Mouse (Mus musculus) kidney, postnatal 36 days (tissue): ENCODE data around the gene Atp2b2.
A peak's percentile ranks its signal among the peaks of the same experiment; 100 is the strongest.

Experiments used
- DNase-seq, 2 experiments: peaks; one replicate each; pipeline ENCODE4 v3.0.0; 2021 to 2022; ENCODE audit warnings: mixed read lengths in 2 of 2

Gene Atp2b2

GRCm38 (mm10) chr6:113886886-113887285, 155.5 kb downstream of the Atp2b2 start:
- DNase-seq = no peak

GRCm38 (mm10) chr6:113884806-113885205, 157.6 kb downstream of the Atp2b2 start:
- DNase-seq = no peak

- no peak for DNase-seq
Observed at GRCm38 (mm10) chr6:113883225-113883624, 159.2 kb downstream of the Atp2b2 start.

GRCm38 (mm10) chr6:113882396-113882795, 160.0 kb downstream of the Atp2b2 start:
- DNase-seq = no peak

GRCm38 (mm10) chr6:113881561-113882243, 160.7 kb downstream of the Atp2b2 start:
- peak; percentile 6 to 59 for DNase-seq

GRCm38 (mm10) chr6:113879366-113879765, 163.0 kb downstream of the Atp2b2 start:
- DNase-seq = no peak

GRCm38 (mm10) chr6:113878510-113879128, 163.8 kb downstream of the Atp2b2 start:
- DNase-seq = no peak

GRCm38 (mm10) chr6:113876585-113876984, 165.8 kb downstream of the Atp2b2 start:
- no peak for DNase-seq

- DNase-seq = no peak
Observed at GRCm38 (mm10) chr6:113875201-113875600, 167.2 kb downstream of the Atp2b2 start.

GRCm38 (mm10) chr6:113872654-113873053, 169.8 kb downstream of the Atp2b2 start:
- DNase-seq = no peak

- DNase-seq = no peak
Observed at GRCm38 (mm10) chr6:113870775-113871174, 171.6 kb downstream of the Atp2b2 start.

- no peak for DNase-seq
Observed at GRCm38 (mm10) chr6:113868552-113868951, 173.9 kb downstream of the Atp2b2 start.

- no peak for DNase-seq
Observed at GRCm38 (mm10) chr6:113865699-113866098, 176.7 kb downstream of the Atp2b2 start.

- no peak for DNase-seq
Observed at GRCm38 (mm10) chr6:113864812-113865211, 177.6 kb downstream of the Atp2b2 start.

GRCm38 (mm10) chr6:113862955-113863354, 179.5 kb downstream of the Atp2b2 start:
- no peak for DNase-seq

GRCm38 (mm10) chr6:113861938-113862337, 180.5 kb downstream of the Atp2b2 start:
- no peak for DNase-seq

GRCm38 (mm10) chr6:113861375-113861770, 181.0 kb downstream of the Atp2b2 start:
- DNase-seq = no peak

GRCm38 (mm10) chr6:113860735-113861374, 181.6 kb downstream of the Atp2b2 start:
- no peak for DNase-seq

GRCm38 (mm10) chr6:113860023-113860734, 182.2 kb downstream of the Atp2b2 start:
- DNase-seq = no peak

GRCm38 (mm10) chr6:113858317-113858716, 184.1 kb downstream of the Atp2b2 start:
- DNase-seq = no peak

- DNase-seq = no peak
Observed at GRCm38 (mm10) chr6:113857310-113857873, 185.0 kb downstream of the Atp2b2 start.

GRCm38 (mm10) chr6:113856790-113857189, 185.6 kb downstream of the Atp2b2 start:
- no peak for DNase-seq

- no peak for DNase-seq
Observed at GRCm38 (mm10) chr6:113856095-113856646, 186.2 kb downstream of the Atp2b2 start.
